Mouse (Mus musculus) ovary, postnatal 10 days (tissue): ENCODE measurements at regions not wholly inside any gene's neighbourhood (a gene's known extent, or its start where the extent isn't known, plus 50 kb on each side); places are given as distances from the start of the nearest gene placed in this dataset.
"Not testable (repeated sequence)": the region's sequence is repeated elsewhere in the genome, so short reads cannot be mapped to it uniquely, and the experiment has no call there.

Source experiments
- DNase-seq: peaks from one replicate; pipeline ENCODE4 v3.0.0; 2022; ENCODE audit warnings: low spot score

DNA sequence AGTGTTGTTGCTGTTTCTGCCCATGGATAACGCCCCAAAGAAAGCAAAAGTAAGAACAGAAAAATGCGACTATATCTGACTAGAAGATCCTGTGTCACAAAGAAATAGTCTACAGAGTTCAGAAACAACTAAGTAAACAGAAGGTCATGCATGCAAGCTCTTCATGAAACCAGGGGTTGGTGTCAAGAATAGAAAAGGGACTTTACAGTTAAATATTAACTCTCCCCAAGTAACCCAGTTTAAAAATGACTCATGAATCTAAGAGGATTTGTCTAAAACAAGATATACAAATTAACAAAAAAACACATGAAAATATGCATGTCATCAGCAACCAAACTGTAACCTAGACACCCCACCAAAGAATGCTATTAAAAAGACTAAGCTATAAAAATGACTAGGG is 381.4 kb upstream of the Ptger4 start:
- no peak for DNase-seq

DNA sequence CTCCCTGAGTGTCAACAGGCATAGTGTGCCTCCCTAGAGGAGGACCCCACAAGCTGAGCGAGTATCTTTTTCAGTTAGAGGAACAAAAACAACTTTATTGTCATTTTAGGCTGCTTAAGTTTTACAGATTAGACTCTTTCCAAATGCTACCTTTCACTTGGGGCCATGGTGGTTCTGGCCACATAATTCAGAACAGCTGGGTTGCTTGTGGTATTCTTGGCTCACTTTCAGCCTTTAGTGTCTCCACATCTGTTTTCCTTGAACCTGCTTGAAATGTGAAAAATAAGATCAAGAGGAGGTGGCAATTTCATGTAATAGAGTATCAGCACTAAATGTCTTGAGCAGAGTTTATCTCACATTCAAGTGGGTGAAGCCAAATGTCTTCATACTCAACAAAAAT is 402.7 kb upstream of the Ptger4 start:
- no peak for DNase-seq

DNA sequence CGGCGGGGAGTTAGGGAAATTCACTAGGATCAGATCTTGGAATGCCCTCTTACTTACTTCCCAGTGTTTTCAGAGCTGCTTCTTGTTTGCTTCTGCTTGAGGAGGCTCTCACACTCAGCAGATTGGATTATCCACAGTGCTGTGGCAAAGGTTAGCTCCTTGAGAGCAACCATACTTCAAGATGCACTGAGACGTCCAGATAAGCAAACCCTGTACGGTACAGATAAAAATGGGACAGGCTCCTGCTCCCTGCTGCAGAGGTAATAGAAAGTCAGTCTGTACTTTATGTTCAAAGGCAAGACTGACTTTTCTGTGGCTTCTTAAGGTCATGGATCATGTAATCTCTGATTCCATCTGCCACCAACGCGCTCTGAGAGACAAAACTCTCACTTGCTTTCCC is 414.8 kb upstream of the Ptger4 start:
- no peak for DNase-seq

DNA sequence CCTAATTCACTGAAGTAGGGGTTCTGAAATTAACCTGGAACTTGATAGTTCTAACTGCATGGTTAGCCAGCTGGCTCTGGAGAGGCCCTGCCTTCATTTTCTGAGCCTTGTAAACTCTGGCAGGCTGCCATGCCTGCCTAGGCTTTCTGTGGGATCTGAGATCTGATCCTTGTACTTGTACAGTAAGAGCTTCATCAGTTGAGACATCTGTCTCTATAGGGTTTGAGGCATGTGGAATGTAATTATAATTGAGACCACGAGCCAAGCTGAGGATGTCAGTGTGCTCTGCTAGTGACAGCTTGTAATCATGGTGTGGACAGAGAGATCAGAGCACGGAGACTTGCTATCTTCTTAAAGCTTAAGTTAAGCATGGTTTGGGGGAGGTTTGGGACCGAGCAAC is 416.8 kb upstream of the Ptger4 start:
- no peak for DNase-seq

DNA sequence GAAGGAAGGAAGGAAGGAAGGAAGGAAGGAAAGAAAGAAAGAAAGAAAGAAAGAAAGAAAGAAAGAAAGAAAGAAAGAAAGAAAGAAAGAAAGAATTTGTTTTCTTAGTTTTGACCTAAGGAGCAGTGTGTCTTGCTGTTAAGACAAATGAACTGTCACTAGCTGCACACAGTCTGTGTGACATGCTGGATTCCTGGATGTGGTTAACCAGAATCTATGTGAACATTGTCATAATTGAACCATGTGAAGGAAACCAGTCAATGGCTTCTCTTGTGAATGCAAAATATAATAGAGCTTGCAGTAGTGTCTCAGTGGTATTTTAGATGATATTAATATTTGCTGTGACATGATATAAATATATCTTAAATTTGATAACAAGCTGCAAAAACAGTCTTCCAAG is 427.8 kb upstream of the Ptger4 start:
- DNase-seq: no peak

DNA sequence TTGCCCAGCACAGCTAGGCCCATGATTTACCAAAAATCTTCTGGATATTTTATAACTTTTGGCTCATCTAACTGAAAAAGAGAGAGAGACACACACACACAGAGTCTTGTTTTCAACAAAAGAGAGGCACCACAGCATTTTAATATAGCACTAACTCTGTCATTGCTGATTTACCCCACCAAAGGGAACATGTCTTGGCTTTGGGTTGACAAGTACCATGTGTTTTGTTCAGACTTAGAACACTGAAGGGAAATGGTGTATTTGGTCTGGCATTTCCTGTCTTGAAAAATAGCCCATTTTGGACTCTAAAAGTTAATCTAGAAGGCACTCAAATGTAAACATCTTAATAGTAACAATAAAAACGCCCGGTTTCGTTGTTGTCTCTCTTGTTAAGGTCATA is 432.7 kb upstream of the Ptger4 start:
- DNase-seq: no peak

DNA sequence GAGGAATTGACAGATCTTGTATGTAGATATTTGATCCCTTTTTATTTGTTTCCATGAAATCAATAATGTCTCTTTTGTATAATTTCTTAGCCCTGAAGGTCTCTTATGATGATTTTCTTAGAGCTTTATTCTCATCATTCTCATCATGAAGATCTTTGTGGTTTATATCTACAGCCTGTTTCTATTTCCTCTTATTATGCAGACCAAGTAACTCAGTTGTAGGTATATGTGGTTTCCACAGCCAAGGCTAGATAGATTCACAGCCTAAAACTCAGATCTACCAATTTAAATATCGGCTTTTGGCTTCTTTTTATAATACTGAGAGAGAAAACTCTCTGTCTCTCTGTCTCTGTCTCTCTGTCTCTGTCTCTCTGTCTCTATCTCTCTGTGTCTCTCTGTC is 449.8 kb upstream of the Ptger4 start:
- DNase-seq: no peak

DNA sequence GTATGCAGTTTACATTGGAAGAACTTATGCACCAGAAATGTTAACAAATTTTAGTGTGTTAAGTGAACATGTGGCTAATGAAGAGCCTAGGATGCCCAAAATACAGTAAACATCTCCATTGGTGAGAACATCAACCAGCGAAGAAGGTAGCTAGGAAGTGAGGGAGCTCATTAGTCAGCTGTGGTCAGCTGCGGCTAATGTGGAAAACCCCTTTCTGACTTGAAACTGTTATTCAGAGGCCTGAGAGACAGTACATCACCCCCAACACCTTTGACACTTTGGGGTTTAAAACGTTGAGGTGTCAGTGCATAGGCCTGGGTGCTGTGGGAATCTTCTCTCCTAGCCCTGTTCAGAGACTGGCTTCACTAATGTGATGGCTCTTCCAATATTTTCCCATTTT is 451.0 kb upstream of the Ptger4 start:
- DNase-seq: no peak

DNA sequence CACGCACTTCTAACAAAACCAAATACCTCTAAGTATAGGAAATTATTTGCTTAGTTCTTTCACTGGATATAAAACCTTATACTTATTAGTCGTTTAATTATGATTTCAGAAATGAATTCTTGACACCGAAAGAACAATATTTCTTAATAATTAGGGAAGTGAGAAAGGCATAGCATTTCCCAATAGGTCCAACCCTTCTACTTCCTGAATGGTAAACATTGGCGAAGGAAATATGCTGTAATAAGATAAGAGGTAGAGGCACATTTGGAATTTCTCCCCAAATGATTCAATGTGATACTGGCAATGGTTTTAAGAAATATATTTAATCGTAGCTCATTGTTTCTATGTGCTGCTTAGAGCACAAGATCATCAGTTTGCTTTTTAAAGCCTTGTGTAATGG is 464.5 kb upstream of the Ptger4 start:
- no peak for DNase-seq

DNA sequence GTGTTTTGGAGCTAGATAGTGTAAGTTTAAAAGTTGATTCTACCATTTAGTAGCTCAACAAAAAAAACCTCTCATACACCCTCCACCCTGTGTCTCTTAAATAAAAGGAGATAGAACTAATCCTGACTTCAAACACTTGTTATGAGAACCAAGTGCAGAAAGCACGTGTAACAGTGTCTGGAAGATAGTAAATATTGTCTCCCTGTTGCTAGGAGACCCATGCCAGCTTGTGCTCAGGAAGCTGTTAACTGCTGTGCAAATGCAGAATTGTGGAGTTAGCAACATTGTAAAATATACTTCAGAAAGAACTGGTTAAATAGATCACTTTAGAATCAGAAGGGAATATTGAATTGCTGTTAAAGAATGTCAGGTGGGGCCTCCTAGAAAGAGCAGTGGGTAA is 496.7 kb upstream of the Ptger4 start:
- no peak for DNase-seq

DNA sequence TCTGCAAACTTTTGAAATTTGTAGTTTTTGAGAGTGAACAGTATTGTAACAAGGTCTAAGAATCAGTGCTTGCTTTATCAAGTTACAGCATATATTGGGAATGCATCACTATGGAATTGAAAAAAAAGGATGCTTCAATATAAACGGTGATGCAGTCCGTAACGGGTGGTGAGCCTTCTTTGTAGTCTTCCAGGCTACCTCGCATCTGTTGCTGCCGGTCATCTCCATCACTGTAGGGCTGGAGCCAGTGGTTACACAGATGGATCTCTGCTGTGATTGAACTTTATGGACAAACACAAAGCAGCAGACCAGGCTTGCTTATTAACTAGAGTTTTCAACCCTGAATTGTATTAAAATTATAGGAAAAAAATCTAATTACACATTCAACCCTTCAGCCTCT is 499.9 kb upstream of the Ptger4 start:
- no peak for DNase-seq

DNA sequence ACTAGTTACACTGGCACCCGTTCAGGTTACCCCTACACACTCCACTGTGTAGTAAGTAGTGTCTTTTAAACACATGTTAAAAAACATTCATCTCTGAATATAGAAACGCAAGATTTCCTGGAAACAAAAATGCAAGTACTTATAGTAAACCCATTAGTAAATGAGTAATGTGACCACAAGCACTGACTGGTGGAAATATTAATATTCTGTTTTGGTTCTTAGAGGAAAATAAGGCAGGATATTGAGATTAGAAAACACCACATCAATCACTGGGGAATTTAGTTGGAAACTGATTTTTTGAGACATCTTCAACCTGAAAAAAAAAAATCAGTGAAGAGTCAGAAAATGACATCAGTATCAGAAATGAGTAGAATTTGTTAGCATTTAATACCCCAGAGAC is 514.7 kb upstream of the Ptger4 start:
- no peak for DNase-seq

DNA sequence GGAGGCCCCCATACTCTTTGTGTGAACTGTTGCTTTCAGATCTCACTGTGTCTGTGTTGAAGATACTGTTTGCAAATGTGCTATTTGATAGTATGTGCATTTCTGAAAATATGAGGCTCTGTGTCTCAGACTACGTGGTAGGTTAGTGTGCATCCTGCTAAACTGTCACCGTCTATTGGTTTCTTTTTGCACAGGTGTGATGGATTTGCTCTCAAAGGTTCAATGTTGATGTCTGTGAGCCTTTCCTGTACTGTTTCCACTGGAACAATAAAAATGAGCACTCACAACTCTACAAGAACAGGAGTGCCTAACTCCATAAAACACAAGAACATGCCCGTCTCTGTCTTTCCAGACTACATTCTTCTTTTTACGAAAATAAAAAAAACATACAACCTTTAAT is 518.2 kb upstream of the Ptger4 start:
- DNase-seq: no peak

DNA sequence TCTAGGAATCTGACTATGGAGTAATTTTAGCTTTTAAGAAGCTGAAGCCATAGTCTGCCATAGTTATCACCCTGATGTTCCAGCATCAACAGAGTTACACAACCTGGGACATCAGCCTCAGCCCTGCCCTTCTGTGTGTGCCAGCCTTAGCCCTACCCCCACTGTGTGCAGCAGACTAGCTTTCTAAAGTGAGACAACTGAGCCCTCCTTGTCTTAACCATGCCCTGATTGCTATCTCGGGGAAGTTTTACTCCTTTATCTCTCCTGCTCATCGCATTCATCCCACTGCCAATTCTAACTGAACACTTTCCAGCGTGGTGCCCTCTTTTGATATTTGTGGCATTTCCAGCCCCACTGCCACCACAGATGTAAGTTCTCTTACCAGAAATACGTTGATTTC is 522.5 kb upstream of the Dab2 start:
- DNase-seq: no peak

DNA sequence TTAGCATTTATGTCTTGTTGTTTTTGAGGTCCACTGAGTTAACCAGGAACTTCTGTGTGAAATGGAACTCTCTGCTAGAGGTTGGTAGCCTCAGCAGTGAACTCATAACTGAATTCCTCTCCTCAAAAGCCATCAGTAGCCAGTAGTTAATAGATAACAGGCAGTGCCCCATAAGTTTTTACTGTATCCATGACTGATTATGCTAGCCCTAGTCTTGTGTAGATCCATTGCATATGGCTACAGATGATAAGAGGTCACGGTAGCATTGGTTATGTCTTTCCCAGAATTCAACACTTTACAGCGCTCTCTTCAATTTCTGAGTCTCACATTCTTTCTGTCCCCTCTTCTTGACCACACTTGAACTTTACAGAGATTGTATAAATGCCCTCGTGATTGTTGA is 499.7 kb upstream of the Dab2 start:
- no peak for DNase-seq

DNA sequence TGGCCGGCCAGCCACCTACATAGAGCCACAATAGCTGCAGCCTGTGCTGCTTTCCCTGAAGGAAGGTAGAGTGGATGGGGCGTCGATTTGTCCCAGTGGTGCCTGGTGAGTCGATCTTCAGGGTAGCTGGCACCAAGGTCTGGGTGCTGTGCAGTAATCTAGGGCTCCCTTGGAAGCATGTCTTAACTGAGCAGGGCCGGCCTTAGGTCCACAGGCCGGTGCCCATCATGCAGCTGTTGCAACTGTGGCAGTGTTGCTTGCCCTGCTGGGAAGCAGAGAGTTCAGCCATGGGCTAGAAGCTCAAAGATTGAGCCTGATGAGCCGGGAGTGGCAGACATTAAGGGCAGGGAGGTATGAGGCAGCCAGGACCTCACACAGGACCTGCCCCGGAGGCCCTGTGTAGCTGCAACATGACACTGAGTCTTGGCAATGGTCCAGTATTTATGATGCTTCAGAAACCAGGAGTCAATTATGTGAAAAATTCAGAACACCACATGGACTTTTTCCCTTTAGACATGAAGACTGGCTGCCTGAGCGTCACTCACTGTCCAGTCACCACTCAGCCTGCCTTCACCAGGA is 488.3 kb upstream of the Dab2 start:
- no peak for DNase-seq

DNA sequence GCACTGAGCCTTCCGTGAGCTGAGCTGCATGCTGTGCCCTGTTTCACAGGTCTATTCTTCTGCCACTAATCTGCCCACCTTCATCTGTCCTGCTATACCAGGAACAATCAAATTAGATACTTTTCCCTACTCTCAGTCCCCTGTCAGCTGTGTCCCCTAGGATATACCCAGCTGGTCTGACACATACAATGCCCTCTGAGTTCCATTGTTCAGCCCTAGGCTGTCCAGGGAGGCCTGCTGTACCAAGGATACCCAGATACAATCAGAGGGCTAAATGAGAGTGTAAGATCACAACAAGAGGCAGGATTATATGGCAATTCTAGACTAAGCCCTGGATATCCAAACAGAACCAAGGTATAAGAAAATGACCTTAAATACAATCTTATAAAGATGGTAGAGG is 487.6 kb upstream of the Dab2 start:
- no peak for DNase-seq

DNA sequence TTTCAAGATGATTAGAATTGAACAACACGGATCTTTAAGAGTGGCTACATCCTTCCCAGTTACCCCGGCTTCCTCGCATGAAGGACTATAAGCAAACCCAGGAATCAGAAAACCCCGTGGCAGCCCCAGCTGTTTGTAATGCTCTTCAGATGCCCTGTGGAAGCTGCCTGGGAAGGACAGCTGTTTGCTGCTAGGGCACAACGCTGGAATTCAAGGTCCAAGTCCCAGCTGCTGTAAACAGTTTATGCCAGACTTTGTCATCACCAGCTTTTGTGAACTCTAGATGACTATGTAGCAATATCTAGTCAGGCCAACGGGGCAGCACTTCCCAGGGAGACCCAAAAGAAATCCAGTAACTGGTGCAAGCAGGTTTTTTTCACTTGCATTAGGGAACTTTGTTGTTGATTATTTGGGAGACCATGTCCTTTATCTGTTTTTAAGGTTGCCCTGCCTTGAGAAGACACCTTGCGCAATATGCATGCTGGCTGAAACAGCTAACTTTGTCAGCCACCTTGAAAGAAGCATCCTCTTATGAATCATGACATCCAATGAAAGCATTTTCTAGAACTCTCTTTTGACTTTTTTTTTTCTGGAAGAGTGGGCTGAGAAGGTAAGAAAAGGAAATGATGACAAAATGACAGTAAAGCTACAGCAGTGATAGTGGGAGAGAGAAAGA is 481.5 kb upstream of the Dab2 start:
- DNase-seq: no peak

DNA sequence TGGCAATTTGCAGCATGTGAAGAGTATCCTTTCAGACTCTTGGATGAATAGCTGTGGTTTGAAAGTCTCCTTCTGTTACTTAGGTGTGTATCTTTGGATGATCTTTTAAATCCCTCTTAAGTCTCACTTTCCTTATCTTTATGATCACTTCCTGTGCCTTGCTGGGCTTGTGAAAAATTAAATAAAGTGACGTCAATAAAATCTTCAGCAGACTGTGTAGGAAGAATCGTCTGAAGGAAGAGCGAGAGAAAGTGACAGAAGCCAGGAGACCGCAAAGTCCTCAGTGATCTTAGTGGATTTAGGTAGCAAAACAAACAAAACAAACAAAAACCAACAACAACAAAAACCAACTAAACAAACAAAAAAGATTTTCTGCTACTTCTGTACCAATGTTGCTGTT is 459.6 kb upstream of the Dab2 start:
- no peak for DNase-seq

DNA sequence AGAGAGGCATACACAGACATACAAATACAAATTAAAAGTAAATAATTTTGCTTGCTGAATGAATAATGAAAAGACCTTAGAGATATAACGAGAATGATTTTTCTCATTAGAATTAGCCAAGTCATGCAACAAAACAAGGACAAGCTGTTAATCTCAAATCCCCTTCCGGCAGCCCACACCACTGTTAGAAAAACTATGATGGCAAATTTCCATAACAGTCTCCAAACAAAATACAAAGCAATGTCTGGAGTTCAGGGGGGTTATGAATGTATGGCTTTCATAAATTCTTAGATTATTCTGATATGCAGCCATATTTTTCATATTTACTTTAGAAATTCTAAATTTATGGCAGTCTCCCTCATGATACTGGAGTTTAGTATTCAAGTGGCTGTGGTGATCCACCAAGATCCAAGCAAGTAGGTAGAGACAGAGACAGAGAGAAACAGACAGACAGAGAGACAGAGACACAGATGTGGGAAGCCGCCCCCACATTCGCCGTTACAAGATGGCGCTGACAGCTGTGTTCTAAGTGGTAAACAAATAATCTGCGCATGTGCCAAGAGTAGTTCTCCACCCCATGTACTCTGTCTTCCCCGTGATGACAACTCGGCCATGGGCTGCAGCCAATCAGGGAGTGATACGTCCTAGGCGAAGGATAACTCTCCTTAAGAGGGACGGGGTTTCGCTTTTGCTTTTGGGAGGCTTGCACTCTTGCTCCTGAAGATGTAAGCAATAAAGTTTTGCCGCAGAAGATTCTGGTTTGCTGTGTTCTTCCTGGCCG is 458.0 kb upstream of the Dab2 start:
- DNase-seq: not testable (repeated sequence)

DNA sequence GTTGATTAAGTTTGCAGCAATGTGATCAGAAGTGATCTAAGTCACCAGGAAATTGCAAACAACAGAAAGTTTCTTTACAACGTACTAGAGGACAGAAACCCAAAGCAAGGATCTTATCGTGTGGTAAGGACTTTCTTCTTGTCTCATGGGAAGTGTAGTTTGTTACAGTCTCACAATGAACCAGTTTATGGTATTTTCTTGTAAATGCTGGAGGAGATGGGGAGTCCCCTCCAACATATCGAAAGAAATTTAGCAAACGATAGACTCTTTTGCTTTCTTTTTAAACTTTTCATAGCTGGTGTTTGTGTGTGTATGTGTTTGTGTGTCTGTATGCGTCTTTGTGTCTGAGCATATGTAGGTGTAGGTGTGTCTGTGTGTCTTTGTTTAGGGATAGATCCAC is 453.0 kb upstream of the Dab2 start:
- DNase-seq: no peak

DNA sequence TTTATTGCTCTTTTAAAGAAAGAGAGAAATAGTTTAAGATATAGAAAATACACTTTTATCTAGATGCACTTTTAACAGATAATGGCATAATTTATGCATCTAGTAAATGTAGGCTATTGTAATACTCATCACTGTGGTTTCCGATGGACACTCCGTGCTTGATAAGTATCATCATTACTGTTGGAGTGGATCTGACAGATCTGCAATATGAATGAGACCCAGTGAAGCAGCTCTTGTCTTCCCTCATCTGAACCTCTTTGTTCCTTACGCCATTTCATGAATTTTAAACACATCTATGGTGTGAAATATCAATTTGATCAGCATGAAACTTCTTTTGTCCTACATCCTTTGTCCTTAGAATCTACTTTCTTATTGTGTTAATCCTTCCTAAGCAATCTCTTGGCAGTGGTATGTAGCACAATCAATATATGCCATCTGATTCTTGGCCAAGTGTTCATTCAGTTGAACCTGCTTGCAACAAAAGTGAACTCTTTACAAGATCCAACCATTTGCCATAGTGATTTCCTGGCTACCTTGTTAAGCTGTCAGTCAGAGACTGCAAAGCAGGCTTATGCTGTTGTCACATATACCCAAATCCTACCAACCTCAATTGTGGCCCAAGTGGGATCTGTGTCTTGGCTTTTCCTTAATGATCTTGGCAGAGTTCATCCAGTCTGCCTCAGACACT is 452.0 kb upstream of the Dab2 start:
- DNase-seq: no peak

DNA sequence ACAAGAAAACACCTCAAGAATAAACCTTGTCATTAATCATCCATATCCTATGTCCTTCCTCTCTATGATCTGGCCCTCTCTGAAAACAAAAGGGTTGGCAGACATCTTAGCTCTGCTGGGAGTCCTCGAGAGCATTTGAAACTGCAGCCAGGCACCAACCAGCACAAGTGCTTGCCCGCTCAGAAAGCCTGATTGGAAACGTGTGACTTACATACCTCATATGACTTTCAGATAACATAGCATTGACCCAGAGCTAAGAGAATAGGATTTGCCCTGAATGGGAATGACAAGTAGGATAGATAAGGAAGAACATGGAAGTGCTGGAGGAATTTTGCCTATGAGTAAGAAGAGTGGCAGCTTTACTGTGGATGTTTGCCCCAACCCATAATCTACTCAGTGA is 447.1 kb upstream of the Dab2 start:
- no peak for DNase-seq
